Mouse (Mus musculus) adrenal gland, adult 18-20 months (tissue): ENCODE measurements around the gene Chrnb1. TPM values are rescaled to one million over a fixed set of nuclear protein-coding genes. Genes with fewer than 3 reads are reported as not detected.

Source experiments
- DNase-seq, 2 experiments: peaks; one replicate each; pipeline ENCODE4 v3.0.0; 2021 to 2022; ENCODE audit warnings: low spot score in 2 of 2
- total RNA-seq, 2 experiments: library from RNA; stranded (reverse); gene quantifications; 1 replicate in 1 of 2; 2 replicates in 1 of 2; pipeline ENCODE4 v1.2.3; 2021

Chrnb1 gene
- total RNA-seq, 2 experiments from 2014 or later: 1.3 to 3.9 TPM

DNA sequence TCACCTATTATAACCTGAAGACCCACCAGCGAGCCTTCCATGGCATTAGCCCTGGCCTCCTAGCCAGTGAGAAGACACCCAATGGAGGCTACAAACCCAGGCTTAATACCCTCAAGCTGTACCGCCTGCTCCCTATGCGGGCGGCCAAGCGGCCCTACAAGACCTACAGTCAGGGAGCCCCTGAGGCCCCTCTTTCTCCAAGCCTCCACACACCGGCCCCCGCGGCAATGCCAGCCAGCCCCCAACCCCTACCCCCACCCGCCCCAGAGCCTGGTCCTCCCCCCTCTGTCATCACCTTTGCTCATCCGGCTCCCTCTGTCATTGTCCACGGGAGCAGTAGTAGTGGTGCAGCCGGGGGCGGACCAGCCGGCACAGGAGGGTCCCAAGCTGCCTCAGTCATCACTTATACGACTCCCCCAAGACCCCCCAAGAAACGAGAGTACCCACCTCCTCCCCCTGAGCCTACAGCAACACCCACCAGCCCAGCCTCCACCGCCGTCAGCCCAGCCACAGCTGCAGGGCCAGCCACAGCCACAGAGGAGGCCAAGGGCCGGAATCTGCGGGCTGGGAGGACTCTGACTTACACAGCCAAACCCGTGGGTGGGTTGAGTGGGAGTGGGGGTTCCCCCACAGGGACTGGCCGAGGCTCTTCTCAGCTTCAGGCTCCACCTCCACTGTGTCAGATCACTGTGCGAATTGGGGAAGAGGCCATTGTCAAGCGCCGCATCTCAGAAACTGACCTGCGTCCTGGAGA lies 18.1 kb downstream of the Chrnb1 start:
- DNase-seq: no peak

DNA sequence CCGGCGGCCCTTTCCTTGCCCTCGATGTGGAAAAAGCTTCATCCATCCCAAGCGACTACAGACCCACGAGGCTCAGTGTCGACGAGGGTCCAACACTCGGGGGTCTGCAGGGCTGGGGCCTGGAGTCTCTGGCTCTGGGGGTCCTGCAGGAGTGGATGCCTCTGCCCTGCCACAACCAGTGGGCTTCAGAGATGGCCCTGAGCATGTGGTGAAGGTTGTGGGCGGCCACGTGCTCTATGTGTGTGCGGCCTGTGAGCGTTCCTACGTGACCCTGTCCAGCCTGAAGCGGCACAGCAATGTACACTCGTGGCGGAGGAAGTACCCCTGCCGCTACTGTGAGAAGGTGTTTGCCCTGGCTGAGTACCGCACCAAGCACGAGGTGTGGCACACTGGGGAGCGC lies 19.3 kb downstream of the Chrnb1 start:
- no peak for DNase-seq

DNA sequence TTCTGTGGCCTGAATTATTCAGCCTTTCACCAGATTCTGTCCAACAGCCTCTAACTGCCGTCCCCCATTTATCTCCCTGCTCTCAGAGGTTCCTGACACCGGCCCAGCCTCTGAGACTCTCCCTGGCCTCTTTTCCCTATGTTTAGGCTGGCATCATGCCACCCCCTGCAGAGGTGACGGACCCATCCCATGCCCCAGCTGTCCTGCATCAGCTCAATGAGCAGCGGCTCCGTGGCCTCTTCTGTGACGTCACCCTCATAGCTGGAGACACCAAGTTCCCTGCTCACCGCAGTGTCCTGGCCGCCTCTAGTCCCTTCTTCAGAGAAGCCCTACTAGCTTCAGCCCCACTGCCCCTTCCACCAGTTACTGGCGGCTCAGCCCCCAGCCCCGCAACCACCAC lies 20.0 kb downstream of the Chrnb1 start:
- no peak for DNase-seq

DNA sequence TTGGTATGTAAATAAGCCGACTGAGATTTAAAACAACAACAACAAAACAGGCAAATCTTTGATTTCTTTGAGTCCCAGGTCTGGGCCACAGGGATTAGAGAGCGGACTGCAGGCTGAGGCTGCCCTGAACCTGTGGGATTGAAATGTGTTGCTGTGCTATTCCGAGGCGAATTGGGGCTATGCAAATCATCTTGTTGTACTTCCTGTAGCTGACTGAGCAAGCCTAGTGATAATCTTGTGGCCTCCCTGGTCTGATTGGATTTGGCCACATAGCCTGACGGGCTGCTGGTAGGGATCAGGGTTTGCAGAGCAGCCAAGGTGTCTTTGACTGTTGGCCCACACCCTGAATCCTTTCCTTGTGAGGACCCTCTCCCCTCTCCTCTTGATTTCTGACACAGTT lies 20.8 kb downstream of the Chrnb1 start:
- DNase-seq: no peak

DNA sequence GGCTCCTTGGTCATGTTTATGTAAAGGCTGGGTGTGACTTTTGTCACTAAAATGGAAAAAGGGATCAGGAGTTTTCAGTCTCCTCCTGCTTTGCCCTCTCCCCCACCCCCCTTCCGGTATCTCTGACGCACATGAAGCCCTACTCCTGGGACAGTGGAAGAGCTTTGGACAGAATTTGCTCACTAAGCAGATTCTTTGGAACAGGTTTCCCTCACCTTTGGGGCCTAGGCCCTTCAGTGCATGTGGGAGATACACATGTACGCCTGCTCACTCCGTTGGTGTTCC lies 28.2 kb downstream of the Chrnb1 start:
- no peak for DNase-seq

- DNase-seq: no peak
Measured at GRCm38 (mm10) chr11:69766872-69767624, 28.7 kb downstream of the Chrnb1 start.

- peak; percentile 68 to 74 for DNase-seq
Measured at GRCm38 (mm10) chr11:69766126-69766609, 29.6 kb downstream of the Chrnb1 start.

- DNase-seq: peak; percentile 44 to 55
Measured at GRCm38 (mm10) chr11:69765221-69766125, 30.3 kb downstream of the Chrnb1 start, which contains the start of gene Zbtb4. Gene Zbtb4 (plus strand): TSS chr11:69765912.

- no peak for DNase-seq
Measured at GRCm38 (mm10) chr11:69763551-69763950, 32.2 kb downstream of the Chrnb1 start.

GRCm38 (mm10) chr11:69761868-69762267 lies 33.9 kb downstream of the Chrnb1 start, which contains the start of gene Slc35g3:
Gene Slc35g3 (minus strand): TSS chr11:69761968.
- DNase-seq: no peak

DNA sequence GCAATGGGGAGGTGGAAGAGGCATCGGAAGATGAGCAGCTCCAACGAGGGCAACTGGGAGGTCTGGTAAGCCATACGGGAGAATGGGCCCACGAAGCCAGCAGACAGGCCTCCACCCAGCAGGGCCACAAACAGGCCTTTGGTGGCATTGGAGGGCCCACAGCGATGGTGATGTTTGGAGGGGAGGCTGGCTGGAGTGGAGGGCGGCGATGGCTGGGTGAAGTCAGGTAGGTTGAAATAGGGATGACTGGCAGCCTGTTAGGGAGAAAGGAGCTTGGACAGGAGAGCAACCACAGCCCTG lies 34.9 kb downstream of the Chrnb1 start:
- no peak for DNase-seq

DNA sequence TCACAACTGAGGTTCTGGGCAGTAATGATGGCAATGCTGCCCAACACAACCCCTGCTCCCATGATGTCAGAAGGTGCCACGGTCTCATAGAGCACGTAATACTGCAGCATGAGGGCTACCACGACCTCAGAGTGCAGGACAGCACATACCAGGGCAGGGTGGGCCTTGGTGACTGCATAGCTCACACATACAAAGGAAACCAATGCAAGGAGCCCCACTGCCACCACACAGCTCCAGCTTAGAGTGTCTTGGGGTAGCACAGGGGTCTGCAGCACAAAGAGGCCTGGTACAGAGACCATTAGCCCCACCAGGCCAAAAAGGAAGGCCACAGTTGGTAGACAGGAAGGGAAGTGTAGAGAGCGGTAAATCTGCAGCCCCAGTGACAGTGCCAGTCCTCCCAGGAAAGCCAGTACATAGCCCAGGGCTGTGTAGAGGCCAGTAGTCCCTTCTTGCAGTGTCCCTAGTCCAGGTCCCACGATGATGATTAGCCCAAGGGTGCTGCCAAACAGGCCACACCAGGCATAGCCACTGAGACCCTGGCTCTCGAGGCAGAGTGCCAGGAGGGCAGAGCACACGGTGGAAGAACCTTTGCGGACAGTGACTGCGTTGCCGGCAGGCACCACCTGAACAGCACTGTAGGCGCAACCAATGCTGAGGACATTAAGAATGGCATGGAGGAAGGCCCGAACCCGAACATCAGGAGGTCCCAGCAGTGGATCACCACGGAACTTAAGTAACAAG lies 35.4 kb downstream of the Chrnb1 start:
- DNase-seq: no peak

DNA sequence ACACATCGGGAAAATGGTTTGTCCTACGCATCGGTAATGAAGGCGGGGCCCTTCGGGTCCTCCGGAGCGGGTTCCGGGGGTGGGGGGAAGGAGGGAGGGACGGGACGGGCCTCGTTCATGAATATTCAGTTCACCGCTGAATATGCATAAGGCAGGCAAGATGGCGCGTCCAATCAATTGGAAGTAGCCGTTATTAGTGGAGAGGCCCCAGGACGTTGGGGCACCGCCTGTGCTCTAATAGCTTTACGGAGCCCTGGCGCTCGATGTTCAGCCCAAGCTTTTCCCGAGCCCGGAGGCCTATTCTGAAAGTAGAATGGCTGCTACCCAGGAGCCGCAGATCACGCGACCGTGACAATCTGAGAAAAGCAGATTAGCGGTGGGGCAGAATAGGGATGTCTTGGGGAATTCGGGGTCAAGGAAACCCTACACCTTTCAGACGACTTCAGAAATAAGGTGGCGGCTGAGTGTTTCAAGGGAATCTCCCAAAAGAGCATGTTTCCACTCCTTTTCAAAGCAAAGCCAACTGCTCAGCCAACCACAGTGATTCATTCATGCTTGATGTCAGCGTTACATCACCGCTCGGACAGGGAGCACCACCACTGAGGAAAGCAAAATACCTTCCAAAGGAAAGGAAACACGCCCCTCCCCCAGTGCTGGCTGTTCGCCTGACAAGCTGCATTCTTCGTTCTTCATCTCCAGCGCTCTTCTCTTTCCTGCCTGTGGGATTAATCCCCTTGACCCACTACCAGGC lies 36.6 kb downstream of the Chrnb1 start:
- peak; percentile 66 to 79 for DNase-seq

DNA sequence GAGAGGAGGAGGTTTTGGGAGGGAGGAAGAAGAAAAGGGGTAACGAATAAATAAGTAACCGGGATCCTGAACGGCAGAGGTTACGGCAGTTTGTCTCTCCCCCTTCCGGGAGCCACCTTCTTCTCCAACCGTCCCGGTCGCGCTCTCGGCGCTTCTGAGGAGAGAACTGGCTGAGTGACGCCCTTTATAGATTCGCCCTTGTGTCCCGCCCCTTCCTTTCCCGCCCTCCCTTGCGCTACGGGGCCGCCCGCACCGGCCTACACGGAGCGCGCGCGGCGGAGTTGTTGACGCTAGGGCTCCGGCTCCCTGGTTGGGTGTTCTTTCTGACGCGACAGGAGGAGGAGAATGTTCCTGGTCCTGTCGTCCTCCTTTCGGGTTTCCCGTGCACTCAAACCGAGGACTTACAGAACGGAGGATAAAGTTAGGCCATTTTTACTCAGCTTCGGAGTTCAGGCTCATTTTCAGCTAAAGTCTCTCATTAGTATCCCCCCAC lies 37.2 kb downstream of the Chrnb1 start, which contains the start of gene Polr2a:
Gene Polr2a, minus strand, starts transcription at position 160 of the 493 bp plus-strand sequence.
- peak; percentile 98 to 99 for DNase-seq

DNA sequence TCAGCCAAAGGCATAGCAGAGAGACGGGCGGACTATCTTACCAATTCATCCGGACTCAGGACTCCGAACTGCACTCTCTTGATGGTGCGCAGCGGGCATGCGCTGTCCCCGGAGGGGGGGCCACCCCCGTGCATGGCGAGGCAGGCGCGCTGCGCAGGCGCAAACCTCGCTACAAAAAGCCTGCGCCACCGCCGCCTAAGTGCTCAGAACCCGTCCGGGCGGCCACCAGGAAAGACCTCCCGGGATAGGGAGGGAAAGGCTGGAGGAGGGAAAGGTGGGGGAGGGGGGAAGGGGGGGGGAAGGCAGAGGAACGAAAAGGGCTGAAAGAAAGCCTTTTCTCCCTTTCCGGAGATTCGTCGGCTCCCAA lies 37.7 kb downstream of the Chrnb1 start:
- peak; percentile 99 to 100 for DNase-seq

DNA sequence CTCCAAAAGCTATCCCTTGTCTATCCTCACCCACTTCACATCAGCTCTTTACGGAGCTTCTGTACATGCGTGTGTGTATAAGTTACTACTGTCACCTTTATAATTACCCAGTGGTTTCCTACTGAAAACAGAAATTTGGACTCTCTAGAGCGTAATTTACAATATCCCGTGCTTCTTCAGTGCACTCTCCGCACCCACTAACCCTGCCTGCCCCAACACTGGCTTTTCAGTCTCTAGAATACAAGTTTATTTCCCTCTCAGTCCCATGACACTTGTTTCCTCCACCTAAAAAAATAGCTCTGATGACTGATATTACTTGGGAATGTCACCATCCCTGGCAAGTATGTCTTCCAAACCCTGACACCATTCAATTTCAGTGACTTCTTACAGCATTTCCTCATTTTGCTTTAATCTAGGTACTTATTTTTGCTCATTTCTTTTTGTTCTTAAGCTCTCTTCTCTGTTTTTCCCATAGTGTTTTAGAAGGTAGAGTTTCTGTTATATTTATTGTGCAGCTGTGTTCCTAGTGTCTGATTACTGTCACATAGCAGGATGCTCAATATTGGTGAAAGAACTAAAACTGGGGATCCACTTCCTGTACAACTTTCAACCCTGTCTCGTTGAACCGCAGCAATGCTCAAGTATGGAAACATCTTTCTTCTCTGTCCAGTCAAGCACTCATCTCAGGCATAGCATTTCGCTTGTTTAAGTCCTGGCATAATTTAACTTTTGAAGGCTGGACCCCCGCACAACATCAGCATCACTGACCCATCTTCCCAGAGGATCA lies 38.2 kb downstream of the Chrnb1 start:
- no peak for DNase-seq

DNA sequence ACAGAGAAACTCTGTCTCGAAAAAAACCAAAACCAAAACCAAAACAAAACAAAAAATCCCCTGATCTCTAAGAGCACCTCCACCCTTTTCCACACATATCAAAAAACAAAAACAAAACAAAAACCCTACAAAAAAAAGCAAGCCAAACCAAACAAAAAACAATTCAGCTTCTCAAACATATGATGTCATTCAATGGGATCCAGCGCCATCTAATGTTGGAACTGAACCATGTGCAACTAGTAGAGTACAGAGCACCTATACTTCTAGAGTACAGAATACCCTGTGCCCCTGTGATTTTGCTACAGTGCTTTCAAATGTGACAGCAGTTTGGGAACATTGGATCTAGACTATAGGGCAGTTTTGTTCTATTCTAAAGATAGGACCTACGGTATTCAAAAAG lies 41.0 kb downstream of the Chrnb1 start:
- DNase-seq: no peak

- no peak for DNase-seq
Measured at GRCm38 (mm10) chr11:69754233-69754632, 41.5 kb downstream of the Chrnb1 start.

DNA sequence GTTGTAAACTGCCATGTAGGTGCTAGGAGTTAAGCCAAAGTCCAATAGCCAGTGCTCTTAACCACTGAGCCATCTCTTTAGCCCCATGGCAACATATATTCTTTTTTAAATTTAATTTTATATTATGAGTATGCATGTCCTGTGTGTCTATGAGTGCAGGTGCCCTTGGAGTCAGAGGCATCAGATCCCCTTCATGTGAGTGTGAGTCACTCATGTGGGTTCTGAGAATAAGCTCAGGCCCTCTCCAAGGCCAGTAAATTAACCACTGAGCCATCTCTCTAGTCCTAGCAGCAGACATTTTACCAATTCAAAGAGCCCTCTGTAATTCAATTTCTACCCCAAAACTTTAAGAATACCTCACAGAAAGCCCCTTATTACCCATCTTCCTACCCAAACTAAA lies 43.1 kb downstream of the Chrnb1 start:
- no peak for DNase-seq
